Mouse (Mus musculus): ENCODE measurements around the gene Tamm41. TPM values are rescaled to one million over a fixed set of nuclear protein-coding genes. Genes with fewer than 3 reads are reported as not detected.

Gene Tamm41
- 16.0 and 17.0 TPM in 2 replicates for polyA plus RNA-seq (2012; rRNA removed)
- 27.3 and 31.7 TPM in 2 replicates for polyA plus RNA-seq (2014; fragmentation: Nextera tagmentation; extraction: Ambion mirVana)

GRCm38 (mm10) chr6:115037103-115038094 lies at the start of gene Tamm41:
TSS of gene Tamm41 (minus strand) at chr6:115037876.
- Histone ChIP-seq H3K27me3 (ENCODE audit: control insufficient read depth, insufficient read depth, low read length) (no peaks in the 10 kb centered on the region), H3K4me3 (ENCODE audit: insufficient read depth in 1 of 2, low read depth in 2 of 2, low read length in 2 of 2) (peak within 1 kb of the TSS; percentile 87 to 89), H3K4me1 (replicated peaks; ENCODE audit: control insufficient read depth in 2 of 2, insufficient read depth in 2 of 2, low read length in 1 of 2) (peaks cover 4 to 6% of the 10 kb centered on the region in 2 experiments), H3K27ac (no peak within 1 kb of the TSS), H3K9ac (replicated peaks) (peak within 1 kb of the TSS; percentile 78), H3K36me3 (replicated peaks; ENCODE audit: control insufficient read depth, insufficient read depth, low read depth) (no peaks in the 10 kb centered on the region; the same call in 1 of the 2 replicates), H3K4me2 (ENCODE audit: low read depth) (peak within 1 kb of the TSS; percentile 90), H3K9me3 (ENCODE audit: control insufficient read depth, low read length) (no peaks in the 10 kb centered on the region)
- DNase-seq (ENCODE audit: low read depth in 3 of 3, low spot score in 3 of 3) (peak; percentile 62 to 70 (median 62)), ATAC-seq (ENCODE audit: insufficient read depth) (peak; percentile 87)
- under 1% methylated on average over 57 of the region's 57 CpGs for WGBS (ENCODE audit: insufficient replicate concordance)
- TF ChIP-seq EP300 (IDR thresholded peaks at IDR 0.05; ENCODE audit: low read depth) (no peak), CTCF (IDR thresholded peaks at IDR 0.05; ENCODE audit: low read depth) (peak; percentile 92)

DNA sequence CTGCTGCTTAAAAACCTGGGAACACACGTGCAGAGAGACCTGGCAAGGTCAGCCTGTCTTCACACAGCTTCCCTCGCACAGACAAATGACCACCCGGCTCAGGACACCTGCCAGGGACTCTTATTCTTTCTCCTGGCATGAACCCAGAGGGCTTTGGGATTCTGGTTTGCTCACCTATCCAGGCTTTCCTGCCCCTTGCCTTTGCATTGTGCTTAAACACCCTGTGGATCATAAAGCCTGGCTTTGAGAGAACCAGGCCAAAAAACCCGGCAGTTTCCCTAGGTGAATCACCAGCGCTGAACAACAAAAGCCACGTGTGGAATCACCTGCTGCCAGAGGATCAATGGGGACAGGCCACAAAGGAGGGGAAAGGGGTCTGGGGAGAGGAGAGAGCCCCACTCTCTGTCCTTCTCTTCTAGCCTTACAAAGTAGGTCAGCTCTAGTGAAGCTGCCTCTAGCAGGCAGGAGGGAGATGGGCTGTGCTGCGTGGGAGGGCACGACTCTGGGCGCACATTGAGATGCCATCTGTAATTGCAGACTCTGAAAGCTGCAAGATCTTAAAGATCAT lies 47.7 kb upstream of the Tamm41 start:
- no peaks in the 10 kb centered on the region for H3K27me3 ChIP-seq (ENCODE audit: control insufficient read depth, insufficient read depth, low read length)
- TF ChIP-seq CTCF (IDR thresholded peaks at IDR 0.05; ENCODE audit: low read depth) (no peak), EP300 (IDR thresholded peaks at IDR 0.05; ENCODE audit: low read depth) (no peak)
- 55% methylated on average over 9 of the region's 9 CpGs for WGBS (ENCODE audit: insufficient replicate concordance)
- H3K4me1 ChIP-seq (replicated peaks; ENCODE audit: control insufficient read depth in 2 of 2, insufficient read depth in 2 of 2, low read length in 1 of 2): no peaks in the 10 kb centered on the region
- no peaks in the 10 kb centered on the region for H3K36me3 ChIP-seq (replicated peaks; ENCODE audit: control insufficient read depth, insufficient read depth, low read depth)
- H3K4me3 ChIP-seq (ENCODE audit: insufficient read depth in 1 of 2, low read depth in 2 of 2, low read length in 2 of 2): no peak overlapping the region
- DNase-seq (ENCODE audit: low read depth in 3 of 3, low spot score in 3 of 3): no peak
- H3K9me3 ChIP-seq (ENCODE audit: control insufficient read depth, low read length): no peaks in the 10 kb centered on the region
- H3K27ac ChIP-seq: no peak overlapping the region
- no peak overlapping the region for H3K4me2 ChIP-seq (ENCODE audit: low read depth)
- no peak overlapping the region for H3K9ac ChIP-seq (replicated peaks)
- ATAC-seq (ENCODE audit: insufficient read depth): no peak

DNA sequence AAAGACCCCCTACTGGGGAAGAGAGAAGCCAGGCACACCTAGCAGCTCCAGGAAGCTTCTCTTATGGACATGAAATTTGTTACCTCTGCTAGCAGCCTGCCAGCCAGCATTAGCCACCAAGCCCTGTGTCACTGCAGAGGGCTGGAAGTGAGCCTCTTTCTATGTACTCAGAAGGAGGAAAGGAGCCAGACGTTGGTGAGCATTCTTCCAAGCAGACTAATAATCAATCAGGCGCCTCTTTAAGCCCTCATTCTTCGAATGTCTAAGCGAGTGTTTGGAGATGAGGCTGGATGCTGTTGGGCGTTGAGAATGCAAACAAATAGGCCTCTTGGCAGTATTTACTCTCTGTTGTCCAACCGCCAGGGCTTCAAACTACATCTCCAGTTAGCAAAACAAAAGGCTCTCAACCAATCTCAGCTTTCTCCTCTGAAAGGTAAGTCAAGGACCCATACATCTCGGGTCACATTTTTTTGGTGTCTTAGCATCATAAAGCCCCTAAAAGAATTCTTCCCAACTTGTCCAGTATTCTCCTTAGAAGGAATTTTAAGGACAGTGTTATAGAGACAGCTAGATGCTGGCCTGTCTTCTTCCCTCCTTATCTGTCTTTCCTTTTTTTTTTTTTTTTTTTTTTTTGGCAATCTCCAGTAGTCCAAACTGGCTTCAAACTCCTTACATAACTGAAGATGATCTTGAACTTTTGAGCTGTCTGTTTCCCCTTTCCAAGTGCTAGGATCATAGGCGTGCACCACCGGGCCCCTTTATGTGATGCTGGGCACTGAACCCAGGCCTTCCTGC lies 39.3 kb upstream of the Tamm41 start:
- H3K9me3 ChIP-seq (ENCODE audit: control insufficient read depth, low read length): no peaks in the 10 kb centered on the region
- H3K27me3 ChIP-seq (ENCODE audit: control insufficient read depth, insufficient read depth, low read length): no peaks in the 10 kb centered on the region
- H3K4me2 ChIP-seq (ENCODE audit: low read depth): no peak overlapping the region
- 36% methylated on average over 9 of the region's 9 CpGs for WGBS (ENCODE audit: insufficient replicate concordance)
- H3K4me3 ChIP-seq (ENCODE audit: insufficient read depth in 1 of 2, low read depth in 2 of 2, low read length in 2 of 2): no peak overlapping the region
- no peaks in the 10 kb centered on the region for H3K4me1 ChIP-seq (replicated peaks; ENCODE audit: control insufficient read depth in 2 of 2, insufficient read depth in 2 of 2, low read length in 1 of 2)
- no peak overlapping the region for H3K9ac ChIP-seq (replicated peaks)
- no peak for DNase-seq (ENCODE audit: low read depth in 3 of 3, low spot score in 3 of 3)
- no peak for TF ChIP-seq EP300 (IDR thresholded peaks at IDR 0.05; ENCODE audit: low read depth)
- no peak for TF ChIP-seq CTCF (IDR thresholded peaks at IDR 0.05; ENCODE audit: low read depth)
- no peaks in the 10 kb centered on the region for H3K36me3 ChIP-seq (replicated peaks; ENCODE audit: control insufficient read depth, insufficient read depth, low read depth)
- ATAC-seq (ENCODE audit: insufficient read depth): no peak
- H3K27ac ChIP-seq: no peak overlapping the region

GRCm38 (mm10) chr6:115072024-115072423 lies 34.3 kb upstream of the Tamm41 start:
- H3K27me3 ChIP-seq (ENCODE audit: control insufficient read depth, insufficient read depth, low read length): no peaks in the 10 kb centered on the region
- H3K9me3 ChIP-seq (ENCODE audit: control insufficient read depth, low read length): no peaks in the 10 kb centered on the region
- no peak overlapping the region for H3K4me3 ChIP-seq (ENCODE audit: insufficient read depth in 1 of 2, low read depth in 2 of 2, low read length in 2 of 2)
- WGBS (ENCODE audit: insufficient replicate concordance): 59% methylated on average over 2 of the region's 2 CpGs
- ATAC-seq (ENCODE audit: insufficient read depth) (no peak), DNase-seq (ENCODE audit: low read depth in 3 of 3, low spot score in 3 of 3) (no peak)
- no peak overlapping the region for H3K9ac ChIP-seq (replicated peaks)
- H3K4me1 ChIP-seq (replicated peaks; ENCODE audit: control insufficient read depth in 2 of 2, insufficient read depth in 2 of 2, low read length in 1 of 2): no peaks in the 10 kb centered on the region
- H3K36me3 ChIP-seq (replicated peaks; ENCODE audit: control insufficient read depth, insufficient read depth, low read depth): no peaks in the 10 kb centered on the region
- no peak overlapping the region for H3K4me2 ChIP-seq (ENCODE audit: low read depth)
- no peak overlapping the region for H3K27ac ChIP-seq
- no peak for TF ChIP-seq CTCF (IDR thresholded peaks at IDR 0.05; ENCODE audit: low read depth)
- no peak for TF ChIP-seq EP300 (IDR thresholded peaks at IDR 0.05; ENCODE audit: low read depth)
